Mouse (Mus musculus) heart, adult 9 months (tissue): ENCODE measurements at regions not wholly inside any gene's neighbourhood (a gene's known extent, or its start where the extent isn't known, plus 50 kb on each side); places are given as distances from the start of the nearest gene placed in this dataset.

Experiments used
- DNase-seq, 2 experiments: peaks; one replicate each; pipeline ENCODE4 v3.0.0; 2022; ENCODE audit warnings: low spot score in 2 of 2

- no peak for DNase-seq
Measured at GRCm38 (mm10) chr2:11416122-11416521, 137.8 kb downstream of the Pfkfb3 start.

DNA sequence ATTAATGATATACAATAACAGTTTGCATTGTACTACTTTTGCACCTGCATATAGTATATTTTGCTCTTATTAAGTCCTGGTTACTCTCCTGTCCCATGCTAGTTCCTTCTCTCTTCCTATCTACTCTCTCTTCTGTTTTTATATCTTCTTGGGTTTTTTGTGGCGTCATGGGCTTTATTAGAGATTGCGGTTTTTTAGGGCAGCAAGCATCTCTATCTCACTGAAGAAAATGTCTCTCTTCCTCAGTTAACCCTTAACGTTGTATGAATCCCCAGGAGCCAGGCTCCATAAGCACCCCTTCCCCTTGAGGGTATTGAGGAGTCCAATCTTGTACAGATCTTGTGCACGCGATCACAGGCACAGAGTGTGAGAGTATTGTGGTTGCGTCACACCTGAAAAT is 141.4 kb downstream of the Pfkfb3 start:
- no peak for DNase-seq

- DNase-seq: no peak
Measured at GRCm38 (mm10) chr2:11408497-11408896, 145.4 kb downstream of the Pfkfb3 start.

- DNase-seq: no peak
Measured at GRCm38 (mm10) chr2:11406103-11406615, 147.7 kb downstream of the Pfkfb3 start.

DNA sequence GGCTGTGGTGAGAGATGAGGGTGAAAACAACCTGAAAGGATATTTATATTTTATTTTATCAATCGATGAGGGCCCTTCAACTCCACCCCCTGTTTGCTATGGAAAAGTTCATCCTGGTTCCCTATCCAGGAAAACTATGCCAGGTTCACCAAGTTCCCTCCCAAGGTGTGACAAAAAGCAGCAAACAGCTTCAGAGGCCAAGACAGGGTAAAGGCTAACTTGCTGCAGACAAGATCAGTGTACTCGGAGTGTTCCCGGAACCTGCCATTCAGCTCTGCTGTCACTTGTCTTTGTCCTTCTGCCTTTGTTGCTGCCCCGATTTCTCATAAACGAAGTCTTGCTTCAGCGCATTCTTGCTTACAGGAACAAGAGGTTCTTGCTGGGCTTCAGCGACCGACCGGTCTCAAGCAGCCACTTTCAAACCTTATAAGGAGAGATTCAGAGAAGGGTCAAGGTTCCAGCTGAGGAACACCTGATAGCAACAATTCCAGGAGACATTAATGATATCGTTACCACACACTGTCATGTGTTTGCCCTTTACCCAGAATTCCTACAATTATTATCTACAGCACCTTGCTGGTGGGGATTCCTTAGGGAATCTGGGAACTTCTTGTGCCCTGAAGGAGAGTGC is 151.5 kb downstream of the Pfkfb3 start:
- no peak for DNase-seq

GRCm38 (mm10) chr2:11399411-11399810 is 154.5 kb downstream of the Pfkfb3 start:
- DNase-seq: no peak

DNA sequence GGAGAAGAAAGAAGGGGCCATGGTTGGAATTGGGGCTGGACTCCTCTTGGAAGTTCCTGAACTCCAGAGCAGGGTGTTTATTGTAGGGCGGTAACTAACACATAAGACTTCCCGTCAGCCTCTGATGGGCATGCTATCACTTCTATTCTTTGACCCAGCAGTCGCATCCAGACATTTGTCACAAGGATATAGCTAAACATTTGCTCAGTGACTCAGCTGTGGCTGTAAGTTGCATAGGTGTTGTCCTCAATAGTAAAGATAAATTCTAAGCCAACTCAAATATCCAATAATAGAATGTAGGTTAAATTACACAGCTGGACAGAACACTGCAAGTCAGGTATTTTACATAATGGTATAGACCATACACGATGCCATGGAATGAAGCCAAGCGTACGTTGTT is 154.9 kb downstream of the Pfkfb3 start:
- DNase-seq: no peak

GRCm38 (mm10) chr2:11398391-11398790 is 155.5 kb downstream of the Pfkfb3 start:
- no peak for DNase-seq

- no peak for DNase-seq
Measured at GRCm38 (mm10) chr2:11396835-11397234, 157.0 kb downstream of the Pfkfb3 start.

DNA sequence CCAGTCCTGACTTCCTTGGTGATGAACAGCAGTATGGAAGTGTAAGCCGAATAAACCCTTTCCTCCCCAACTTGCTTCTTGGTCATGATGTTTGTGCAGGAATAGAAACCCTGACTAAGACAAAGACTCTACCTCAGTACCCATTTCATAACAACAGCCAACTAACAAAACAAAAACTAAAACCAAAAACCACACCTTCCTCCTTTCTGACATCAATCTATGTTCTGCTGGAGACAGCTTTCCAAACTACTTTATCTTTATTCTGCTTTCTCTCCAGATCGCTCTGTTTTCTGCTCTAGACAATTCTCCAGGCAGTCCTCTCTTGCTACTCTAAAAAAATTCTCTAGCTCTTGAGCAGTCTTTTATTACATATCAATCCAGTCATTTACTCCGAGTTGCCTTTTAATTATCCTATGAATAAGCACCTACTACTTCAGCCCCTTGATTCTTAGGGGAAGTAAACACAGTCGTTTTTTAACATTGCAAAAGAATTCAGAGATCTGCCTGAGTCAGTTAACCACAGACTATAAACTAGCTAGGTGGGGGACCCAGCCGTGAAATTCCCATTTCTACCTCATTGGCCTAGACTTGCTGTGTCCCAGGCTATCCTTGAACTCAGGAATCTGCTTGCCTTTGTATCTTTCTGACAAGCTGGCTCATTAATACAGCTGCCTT is 159.1 kb downstream of the Pfkfb3 start:
- DNase-seq: no peak

DNA sequence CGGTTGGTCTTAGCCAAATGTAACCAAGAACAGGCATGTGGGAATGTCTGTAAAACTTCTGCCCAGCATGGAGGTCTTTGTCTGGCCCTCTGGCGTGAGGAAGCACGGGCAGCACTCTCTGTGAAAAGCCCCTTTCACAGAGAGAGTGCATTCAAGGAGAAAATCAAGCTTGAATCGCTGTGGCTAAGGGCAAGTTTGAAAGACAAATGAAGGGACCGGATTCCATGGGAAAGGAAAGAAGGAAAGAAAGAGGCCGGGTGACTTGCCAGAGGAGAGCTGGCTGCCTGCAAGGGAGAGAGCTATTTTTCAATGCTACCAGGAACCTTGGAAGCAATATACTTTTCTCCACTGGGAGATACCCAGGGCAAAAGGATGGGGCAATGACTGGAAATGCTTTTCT is 162.2 kb downstream of the Pfkfb3 start:
- no peak for DNase-seq

GRCm38 (mm10) chr2:11390667-11391334 is 163.1 kb downstream of the Pfkfb3 start:
- DNase-seq: no peak

GRCm38 (mm10) chr2:11387623-11388022 is 166.3 kb downstream of the Pfkfb3 start:
- DNase-seq: no peak

DNA sequence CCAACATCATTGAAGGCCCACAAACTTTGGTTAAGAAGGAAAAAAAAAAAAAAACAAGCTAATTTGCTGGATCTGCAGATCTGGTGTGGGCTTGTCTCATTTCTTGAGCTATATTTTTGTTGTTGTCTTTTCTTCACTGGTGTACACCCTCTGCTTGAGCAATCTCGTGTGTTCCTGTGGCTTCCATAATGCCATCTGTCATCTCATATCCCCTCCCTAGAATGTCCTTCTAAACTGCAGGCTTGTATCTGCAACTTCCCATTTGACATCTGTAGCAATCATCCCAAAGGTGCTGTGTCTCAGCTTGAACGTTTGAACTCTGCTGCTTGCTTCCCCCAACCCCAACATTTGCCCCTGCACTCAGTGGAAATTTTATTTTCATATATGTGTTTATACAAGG is 170.1 kb downstream of the Pfkfb3 start:
- peak in 1 of 2 experiments; percentile 13 for DNase-seq

GRCm38 (mm10) chr2:11377213-11377612 is 176.7 kb downstream of the Pfkfb3 start:
- peak; percentile 15 to 16 for DNase-seq

GRCm38 (mm10) chr2:11375726-11376454 is 178.0 kb downstream of the Pfkfb3 start:
- no peak for DNase-seq

DNA sequence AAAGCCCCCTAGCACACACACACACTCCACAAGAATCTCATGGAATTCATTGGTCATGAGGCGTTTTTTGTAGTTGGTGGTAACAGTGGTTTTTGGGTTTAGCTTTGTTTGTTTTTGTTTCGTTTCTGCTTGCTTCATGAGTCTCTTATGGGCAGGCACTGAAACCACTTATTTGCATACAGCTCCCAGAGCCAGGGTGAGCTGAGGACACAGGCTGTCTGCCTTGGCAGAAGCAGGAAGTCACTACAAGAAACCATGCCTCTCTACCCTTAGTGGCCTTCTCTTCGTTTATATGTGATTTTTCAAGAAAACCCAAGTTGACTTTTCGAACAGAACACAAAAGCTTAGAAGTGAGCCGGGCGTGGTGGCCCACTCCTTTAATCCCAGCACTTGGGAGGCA is 178.8 kb downstream of the Pfkfb3 start:
- DNase-seq: peak; percentile 56 to 67

- DNase-seq: no peak
Measured at GRCm38 (mm10) chr2:11370273-11370672, 183.6 kb downstream of the Pfkfb3 start.

GRCm38 (mm10) chr2:11367319-11367718 is 186.6 kb downstream of the Pfkfb3 start:
- DNase-seq: no peak

- no peak for DNase-seq
Measured at GRCm38 (mm10) chr2:11365815-11366214, 188.1 kb downstream of the Pfkfb3 start.

GRCm38 (mm10) chr2:11365371-11365770 is 188.5 kb downstream of the Pfkfb3 start:
- DNase-seq: peak; percentile 71 to 86

GRCm38 (mm10) chr2:11364111-11364510 is 189.8 kb downstream of the Pfkfb3 start:
- no peak for DNase-seq
